Mouse (Mus musculus) urinary bladder, postnatal 4 days (tissue): ENCODE results near the gene Fblim1.

Experiments
- DNase-seq, 2 experiments: peaks; one replicate each; pipeline ENCODE4 v3.0.0; 2021 to 2022; ENCODE audit warnings: low spot score in 2 of 2

The Fblim1 gene

GRCm38 (mm10) chr4:141539213-141539767, 66.6 kb downstream of the Fblim1 start:
- no peak for DNase-seq

GRCm38 (mm10) chr4:141538408-141539212, 67.3 kb downstream of the Fblim1 start, which contains the start of gene Spen:
Spen (minus strand) TSS chr4:141538597.
- DNase-seq = peak; percentile 92 to 95

DNA sequence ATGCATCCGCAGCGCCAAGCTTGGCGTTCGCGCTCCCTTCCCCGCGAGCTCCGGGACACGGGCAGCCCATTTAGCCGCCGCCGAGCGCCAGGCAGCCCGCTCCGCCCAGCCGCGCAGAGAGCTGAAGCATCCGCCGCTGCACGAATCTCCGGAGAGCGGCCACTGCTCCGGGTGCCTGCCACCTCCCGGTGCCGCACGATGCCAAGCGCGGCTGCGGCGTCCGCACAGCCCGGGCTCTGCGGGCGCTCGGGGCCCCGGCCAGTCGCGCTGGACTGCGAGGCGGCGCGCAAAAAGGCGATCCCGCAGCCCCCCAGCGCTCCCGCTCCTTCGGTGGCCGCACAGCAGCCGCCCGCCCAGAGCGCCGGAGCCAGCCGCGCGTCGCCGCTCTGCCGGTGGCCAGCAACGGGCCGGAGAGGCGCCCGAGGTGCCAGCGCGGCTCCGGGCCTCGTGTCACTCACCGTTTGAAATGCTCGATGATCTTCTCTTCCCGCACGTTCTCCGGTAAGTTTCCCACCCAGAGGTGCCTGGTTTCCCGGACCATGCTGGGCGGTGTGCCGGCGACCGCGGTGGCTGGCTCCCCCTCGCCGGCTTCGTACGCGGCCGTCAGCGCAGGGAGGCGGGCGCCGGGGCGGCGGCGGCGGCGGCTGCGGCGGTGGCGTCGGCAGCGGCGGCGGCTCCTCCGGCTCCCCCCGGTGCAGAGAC, 68.0 kb downstream of the Fblim1 start:
- DNase-seq = peak in 1 of 2 experiments; percentile 46

DNA sequence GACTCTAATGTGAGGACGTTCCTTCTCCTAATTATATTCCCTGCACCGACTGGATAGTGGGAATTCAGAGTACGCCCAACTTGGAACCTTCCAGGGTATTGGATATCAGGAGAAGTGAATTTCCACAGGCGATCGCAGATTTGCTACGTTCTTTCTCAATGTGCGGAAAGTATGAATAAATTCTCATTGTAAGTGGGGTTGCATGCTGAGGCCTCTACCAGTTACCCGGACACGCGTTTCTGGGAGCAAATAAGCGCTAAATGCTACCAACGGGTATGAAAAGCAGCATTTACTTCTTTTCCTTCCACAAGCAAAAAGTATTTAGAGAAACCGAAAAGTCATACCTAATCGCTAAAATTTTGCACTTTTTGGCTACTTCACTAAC, 68.7 kb downstream of the Fblim1 start:
- no peak for DNase-seq

DNA sequence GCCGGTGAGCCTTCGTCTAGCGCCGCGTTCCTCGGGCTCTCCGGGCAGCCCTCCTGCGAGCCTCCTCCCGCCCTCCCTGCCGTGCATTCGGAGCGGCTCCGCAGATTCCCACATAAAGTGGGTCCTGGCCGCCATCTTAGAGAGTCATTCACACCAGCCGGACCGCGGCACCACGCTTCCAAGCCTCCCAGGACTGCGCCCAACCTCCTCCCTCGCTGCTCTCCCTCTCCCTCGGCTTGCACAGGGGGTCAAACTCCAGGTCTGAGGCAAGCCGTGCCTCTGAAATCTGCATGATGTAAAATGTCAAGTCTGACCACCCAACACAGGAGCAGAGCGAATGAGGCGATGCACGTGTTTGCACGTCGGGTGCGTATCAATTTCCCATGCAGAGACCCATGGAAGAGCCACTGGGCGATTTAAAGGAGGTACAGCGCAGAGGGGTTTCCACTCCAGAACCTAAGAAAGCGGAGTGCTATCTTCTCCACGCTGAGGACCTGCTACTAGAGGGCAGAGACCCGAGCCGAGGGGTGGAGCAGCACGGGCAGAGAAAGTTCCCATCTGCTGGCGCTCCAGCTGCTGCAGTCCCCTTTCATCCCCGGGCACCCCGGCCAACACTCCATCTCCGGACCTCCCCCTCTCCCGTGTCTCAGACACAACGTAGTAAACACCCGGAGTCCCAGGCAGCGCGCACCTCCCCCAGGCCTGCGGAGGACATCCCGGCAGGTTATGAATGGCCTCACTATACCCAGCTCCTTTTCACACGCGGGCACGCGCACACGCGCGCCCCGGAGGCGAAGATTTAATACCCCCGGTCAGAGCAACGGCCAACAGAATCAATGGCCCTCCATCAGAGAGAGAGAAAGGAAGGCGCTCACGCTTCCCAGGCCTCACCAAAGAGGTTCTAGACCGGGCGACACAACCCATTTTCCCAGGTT, 69.3 kb downstream of the Fblim1 start:
- peak in 1 of 2 experiments; percentile 55 for DNase-seq

DNA sequence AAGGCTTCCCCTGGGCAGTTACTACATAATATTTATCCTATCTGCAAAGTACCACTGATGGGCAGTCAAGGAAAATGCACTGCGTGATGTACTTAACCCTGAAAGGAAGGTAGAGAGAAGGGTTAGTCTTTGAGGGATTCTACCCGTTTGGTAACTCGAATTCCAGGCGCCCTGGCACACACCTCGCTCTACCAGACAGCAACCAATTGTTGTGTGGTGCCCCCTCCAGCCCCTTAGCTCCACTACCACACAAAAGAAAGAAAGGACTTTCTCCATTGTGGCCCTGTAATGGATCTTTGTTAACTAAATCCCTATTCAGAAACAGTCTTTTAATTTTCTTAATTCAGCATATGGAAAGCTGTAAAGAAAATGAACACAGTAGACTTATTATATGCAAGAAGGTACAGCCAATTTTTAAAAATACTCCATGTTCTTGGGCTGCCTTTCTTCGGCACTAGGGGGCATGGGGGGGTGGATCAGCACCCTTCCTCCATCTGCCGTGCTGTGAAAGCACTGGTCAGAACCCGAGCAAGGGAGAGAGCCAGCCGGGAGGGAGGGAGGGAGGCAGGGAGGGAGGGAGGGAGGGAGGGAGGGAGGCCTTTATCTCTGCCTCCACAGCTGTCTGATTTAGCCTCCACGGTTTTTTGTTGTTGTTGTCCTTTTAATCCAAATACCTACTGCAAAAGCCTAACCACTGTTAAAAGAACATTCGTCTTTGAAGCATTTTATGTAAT, 70.8 kb downstream of the Fblim1 start:
- DNase-seq = peak in 1 of 2 experiments; percentile 60

DNA sequence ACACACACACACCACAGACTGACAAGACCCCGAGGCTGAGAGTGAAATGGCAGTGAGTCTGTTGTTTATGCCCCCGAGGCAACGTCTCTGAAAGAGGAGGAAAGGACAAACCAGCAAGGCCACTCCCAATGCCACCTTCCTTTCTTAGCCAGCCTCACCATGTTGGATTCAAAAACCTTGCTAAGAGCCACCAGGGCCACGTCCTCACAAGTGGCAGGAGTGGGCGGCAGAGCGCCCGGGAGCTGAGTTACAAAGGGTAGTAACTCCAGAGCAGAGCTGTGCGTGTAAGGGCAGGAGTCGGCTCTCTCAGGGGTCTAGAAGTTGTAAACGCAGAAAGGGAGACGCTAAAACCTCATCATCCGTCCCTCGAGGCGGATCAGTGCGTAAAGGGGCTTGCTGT, 74.9 kb downstream of the Fblim1 start:
- no peak for DNase-seq

- DNase-seq = no peak
Measured at GRCm38 (mm10) chr4:141528938-141529337, 77.0 kb downstream of the Fblim1 start.

- DNase-seq = no peak
Measured at GRCm38 (mm10) chr4:141526936-141527650, 78.8 kb downstream of the Fblim1 start.
